Mouse (Mus musculus): ENCODE measurements around the gene Rnf25.

The Rnf25 gene

GRCm38 (mm10) chr1:74601267-74601962 is at the start of gene Rnf25, which contains the start of gene Stk36:
Rnf25 (minus strand) TSS chr1:74601397.
Stk36 (plus strand) TSS chr1:74601445.
- in situ Hi-C loops (cut with MboI, MseI), result no loop called here

GRCm38 (mm10) chr1:74643926-74644325 is 42.7 kb upstream of the Rnf25 start:
- in situ Hi-C loops (cut with MboI, MseI), result no loop called here

GRCm38 (mm10) chr1:74643524-74643923 is 42.3 kb upstream of the Rnf25 start:
- in situ Hi-C loops (cut with MboI, MseI), result no loop called here

- in situ Hi-C loops (cut with MboI, MseI), result no loop called here
Measured at GRCm38 (mm10) chr1:74632734-74633133, 31.5 kb upstream of the Rnf25 start.

- in situ Hi-C loops (cut with MboI, MseI), result no loop called here
Measured at GRCm38 (mm10) chr1:74628001-74628400, 26.8 kb upstream of the Rnf25 start.

GRCm38 (mm10) chr1:74626076-74626475 is 24.9 kb upstream of the Rnf25 start:
- in situ Hi-C loops (cut with MboI, MseI), result no loop called here

GRCm38 (mm10) chr1:74624183-74624582 is 23.0 kb upstream of the Rnf25 start:
- in situ Hi-C loops (cut with MboI, MseI), result no loop called here

GRCm38 (mm10) chr1:74600501-74601266 is 513 bp downstream of the Rnf25 start:
- in situ Hi-C loops (cut with MboI, MseI), result no loop called here

- in situ Hi-C loops (cut with MboI, MseI), result loop anchor here (5.0 to 25.0 kb wide), 2 partner anchors 568 to 728 kb away; partner anchors contain the start of gene Zfand2b
Measured at GRCm38 (mm10) chr1:74594434-74594833, 6.8 kb downstream of the Rnf25 start.

GRCm38 (mm10) chr1:74587773-74588445 is 13.3 kb downstream of the Rnf25 start, which contains the start of the genes Zfp142 and Bcs1l:
Zfp142 (minus strand) TSS chr1:74588246.
Bcs1l (plus strand) TSS chr1:74588289.
- in situ Hi-C loops (cut with MboI, MseI), result loop anchor here (25.0 kb wide), 1 partner anchor 574 kb away; the partner anchor contains the start of gene Zfand2b

GRCm38 (mm10) chr1:74587233-74587772 is 13.9 kb downstream of the Rnf25 start:
- in situ Hi-C loops (cut with MboI, MseI), result loop anchor here (25.0 kb wide), 1 partner anchor 575 kb away; the partner anchor contains the start of gene Zfand2b

GRCm38 (mm10) chr1:74584616-74585398 is 16.4 kb downstream of the Rnf25 start:
- in situ Hi-C loops (cut with MboI, MseI), result loop anchor here (25.0 kb wide), 1 partner anchor 577 kb away; the partner anchor contains the start of gene Zfand2b

GRCm38 (mm10) chr1:74582621-74583020 is 18.6 kb downstream of the Rnf25 start:
- in situ Hi-C loops (cut with MboI, MseI), result loop anchor here (25.0 kb wide), 1 partner anchor 580 kb away; the partner anchor contains the start of gene Zfand2b

GRCm38 (mm10) chr1:74569739-74570719 is 31.2 kb downstream of the Rnf25 start:
- in situ Hi-C loops (cut with MboI, MseI), result loop anchor here (10.0 kb wide), 2 partner anchors 85 to 305 kb away; no protein-coding TSS in a partner anchor

- in situ Hi-C loops (cut with MboI, MseI), result no loop called here
Measured at GRCm38 (mm10) chr1:74565834-74566233, 35.4 kb downstream of the Rnf25 start.

- in situ Hi-C loops (cut with MboI, MseI), result no loop called here
Measured at GRCm38 (mm10) chr1:74559061-74559460, 42.1 kb downstream of the Rnf25 start.

GRCm38 (mm10) chr1:74544184-74544583 is 57.0 kb downstream of the Rnf25 start, which contains the start of gene Usp37:
Usp37 (minus strand) TSS chr1:74544284.
- in situ Hi-C loops (cut with MboI, MseI), result no loop called here

All from T-helper 2 cell (primary cell).